Mouse (Mus musculus): ENCODE results near the gene Gm3194. TPM values are rescaled to one million over a fixed set of nuclear protein-coding genes. Genes with fewer than 3 reads are reported as not detected.
"Not testable (repeated sequence)": the region's sequence is repeated elsewhere in the genome, so short reads cannot be mapped to it uniquely, and the experiment has no call there.

Gm3194 gene
- total RNA-seq (2018; cell fraction: chromatin; rRNA removed) = not detected
- total RNA-seq (2018; cell fraction: cytosol; rRNA removed) = not detected
- total RNA-seq (2018; cell fraction: nucleus; rRNA removed) = not detected
- polyA plus RNA-seq (2018) = not detected in 3 replicates

- not testable (repeated sequence) for H3K36me3 ChIP-seq (ENCODE audit: inconsistent target); H3K79me2 ChIP-seq (ENCODE audit: inconsistent target); H3K4me3 ChIP-seq (ENCODE audit: inconsistent target); H3K27ac ChIP-seq
- no CpG with 5 or more reads among the region's 3 CpGs for WGBS (ENCODE audit: missing documents)
Measured at GRCm38 (mm10) chr14:5455367-5455766, at the start of gene Gm3194. Gene Gm3194 (minus strand): TSS chr14:5455467.

- H3K4me3 ChIP-seq (ENCODE audit: inconsistent target); H3K79me2 ChIP-seq (ENCODE audit: inconsistent target); H3K27ac ChIP-seq; H3K36me3 ChIP-seq (ENCODE audit: inconsistent target): not testable (repeated sequence)
- no CpG with 5 or more reads among the region's 35 CpGs for WGBS (ENCODE audit: missing documents)
Measured at GRCm38 (mm10) chr14:5501374-5501773, 46.1 kb upstream of the Gm3194 start, which contains the start of gene Gm3488. Gene Gm3488 (plus strand): TSS chr14:5501674.

DNA sequence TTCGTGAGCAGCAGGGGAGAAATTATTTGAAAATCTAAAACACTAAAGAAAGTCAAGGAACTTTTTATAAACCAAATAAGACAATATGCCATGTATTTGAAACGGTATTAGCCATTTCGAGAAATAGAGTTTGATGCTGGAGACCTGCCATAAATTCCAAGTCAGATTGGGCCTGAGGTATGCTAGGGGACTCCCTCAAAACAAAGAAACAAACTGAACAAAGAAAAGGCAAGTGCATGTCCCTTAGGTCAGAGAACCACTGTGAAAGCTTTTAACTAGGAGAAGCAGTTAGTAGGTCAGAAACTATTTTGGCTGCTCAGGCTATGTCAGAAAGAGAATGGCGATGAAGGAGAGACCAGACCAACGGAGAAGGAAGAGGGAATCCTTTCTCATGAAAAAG is 28.6 kb upstream of the Gm3194 start, which contains the start of gene Gm3187:
Gene Gm3187, plus strand, starts transcription at position 301 of the 400 bp plus-strand sequence.
- H3K4me3 ChIP-seq (ENCODE audit: inconsistent target); H3K79me2 ChIP-seq (ENCODE audit: inconsistent target); H3K27ac ChIP-seq; H3K36me3 ChIP-seq (ENCODE audit: inconsistent target): not testable (repeated sequence)
- WGBS (ENCODE audit: missing documents) = no CpG with 5 or more reads among the region's 5 CpGs

GRCm38 (mm10) chr14:5477730-5478129 is 22.5 kb upstream of the Gm3194 start, which contains the start of gene Gm8246:
Gene Gm8246 (minus strand): TSS chr14:5477830.
- H3K27ac ChIP-seq; H3K79me2 ChIP-seq (ENCODE audit: inconsistent target); H3K36me3 ChIP-seq (ENCODE audit: inconsistent target); H3K4me3 ChIP-seq (ENCODE audit: inconsistent target): not testable (repeated sequence)
- WGBS (ENCODE audit: missing documents) = no CpG with 5 or more reads among the region's 3 CpGs

GRCm38 (mm10) chr14:5460469-5460868 is 5.2 kb upstream of the Gm3194 start:
- H3K79me2 ChIP-seq (ENCODE audit: inconsistent target); H3K27ac ChIP-seq; H3K4me3 ChIP-seq (ENCODE audit: inconsistent target); H3K36me3 ChIP-seq (ENCODE audit: inconsistent target): not testable (repeated sequence)
- WGBS (ENCODE audit: missing documents) = no CpG with 5 or more reads among the region's 19 CpGs

- H3K36me3 ChIP-seq (ENCODE audit: inconsistent target); H3K79me2 ChIP-seq (ENCODE audit: inconsistent target); H3K4me3 ChIP-seq (ENCODE audit: inconsistent target); H3K27ac ChIP-seq: not testable (repeated sequence)
- no CpG with 5 or more reads among the region's 37 CpGs for WGBS (ENCODE audit: missing documents)
Measured at GRCm38 (mm10) chr14:5388949-5389348, 66.3 kb downstream of the Gm3194 start, which contains the start of gene Gm3500. Gene Gm3500 (minus strand): TSS chr14:5389049.

Other genes with a start within 250 kb of the Gm3194 start
- gene Gm3526, start 194.9 kb downstream of the Gm3194 start, polyA plus RNA-seq (2018) = not detected in 3 replicates
- not detected in 3 replicates for gene Gm3542, start 120.5 kb downstream of the Gm3194 start, polyA plus RNA-seq (2018)
- gene Gm3500, start 66.4 kb downstream of the Gm3194 start, polyA plus RNA-seq (2018) = not detected in 3 replicates
- gene Gm8246, start 22.4 kb upstream of the Gm3194 start, polyA plus RNA-seq (2018) = not detected in 3 replicates
- not detected in 3 replicates for gene Gm3187, start 28.7 kb upstream of the Gm3194 start, polyA plus RNA-seq (2018)
- gene Gm3488, start 46.2 kb upstream of the Gm3194 start, polyA plus RNA-seq (2018) = not detected in 3 replicates
- gene Gm3532, start 83.0 kb upstream of the Gm3194 start, polyA plus RNA-seq (2018) = not detected in 3 replicates
- not detected in 3 replicates for gene Gm8265, start 177.6 kb upstream of the Gm3194 start, polyA plus RNA-seq (2018)
- gene Gm9603, start 232.0 kb upstream of the Gm3194 start, polyA plus RNA-seq (2018) = not detected in 3 replicates

Data from macrophage (primary cell).